Mouse (Mus musculus): Measurements from ENCODE around the gene Nono.

DNA sequence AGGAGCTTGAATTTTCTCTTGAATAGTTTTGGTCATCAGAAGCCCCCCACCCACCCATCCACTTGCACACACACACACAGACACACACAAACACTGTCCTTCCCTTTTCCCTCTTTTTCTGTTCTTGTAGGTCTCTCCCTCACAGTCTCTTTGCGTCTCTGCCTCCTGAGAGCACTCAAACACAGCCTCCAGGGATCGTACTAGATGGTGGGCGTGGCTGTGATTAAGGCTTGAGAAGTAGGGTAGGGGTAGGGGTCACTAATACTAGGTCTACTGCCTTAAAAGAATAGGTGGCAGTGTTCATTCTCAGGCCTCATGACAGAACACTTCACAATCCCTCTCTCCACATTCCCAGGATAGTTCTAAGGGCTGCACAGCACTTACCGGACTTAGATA lies 8.4 kb upstream of the Nono start, which contains the start of gene Zmym3:
- TF ChIP-seq CTCF (IDR thresholded peaks at IDR 0.05; ENCODE audit: low read depth) (no peak), EP300 (IDR thresholded peaks at IDR 0.05; ENCODE audit: low read depth) (no peak)

All from liver, postnatal 0 days (tissue).